In genomic region chr1:42888541-42889349, GRCm38 (mm10) we compare ENCODE assay signal across 12 mouse cellular contexts. TPM values are rescaled to one million over a fixed set of nuclear protein-coding genes. Genes with fewer than 3 reads are reported as not detected.
DNase-seq lines count a peak whose midpoint lies in the region; ATAC-seq and TF ChIP-seq lines count a peak whose summit lies in the region.
"Had no signal": no experiment of that assay in that cellular context is flagged by ENCODE, and none has a peak within 500 bp of the region (broad histone marks: within the 10 kb centered on the region; RNA-seq: fewer than 3 reads in every experiment).

No protein-coding gene starts in this region.

- H3K9ac ChIP-seq in forebrain, embryonic 14.5 days (ENCODE audit: low read length) = no peak overlapping the region
- H3K9ac ChIP-seq in midbrain, embryonic 16.5 days (ENCODE audit: low read depth, low read length) = no peak overlapping the region
- H3K9ac ChIP-seq: heart, embryonic 13.5 days; lung, embryonic 15.5 days had no signal

- intact Hi-C loops in left cerebral cortex, adult 2 months (cut with DNase I) = no loop called here

- peaks cover 11% of the 10 kb centered on the region for H3K4me1 ChIP-seq in forebrain, embryonic 14.5 days (ENCODE audit: control insufficient read depth, insufficient read depth, low read length)
- H3K4me1 ChIP-seq in midbrain, embryonic 16.5 days (ENCODE audit: control insufficient read depth, insufficient read depth, low read length) = peaks cover 18% of the 10 kb centered on the region
- H3K4me1 ChIP-seq: lung, embryonic 15.5 days had no signal

- DNase-seq in heart, adult 11 months = peak; percentile 81
- DNase-seq in heart, postnatal 4 days = no peak
- DNase-seq in brain, adult 2 months (ENCODE audit: low read depth, low spot score) = peak; percentile 23
- peak; percentile 61 for DNase-seq in forebrain, embryonic 14.5 days (ENCODE audit: low spot score)
- DNase-seq in natural killer cell, adult 2 months (ENCODE audit: low spot score in 2 of 2) = no peak
- no peak for DNase-seq in left cerebral cortex, adult 2 months (ENCODE audit: extremely low spot score in 1 of 2, low spot score in 2 of 2)
- DNase-seq: layer of hippocampus, adult 9-11 months had no signal

- peak; percentile 55; the same call in 1 of the 2 replicates for ATAC-seq in forebrain, embryonic 14.5 days
- ATAC-seq in midbrain, embryonic 16.5 days = peak; percentile 79
- no peak for ATAC-seq in megakaryocyte-erythroid progenitor cell, adult 5-6 weeks (replicated peaks; ENCODE audit: low FRiP score, low TSS enrichment, poor library complexity, severe bottlenecking)

- peak overlapping the region; percentile 74; the same call in 1 of the 2 replicates for H3K27ac ChIP-seq in forebrain, embryonic 14.5 days (ENCODE audit: low read depth, low read length)
- H3K27ac ChIP-seq in midbrain, embryonic 16.5 days (ENCODE audit: low read length) = peak overlapping the region; percentile 73
- no peak overlapping the region for H3K27ac ChIP-seq in left cerebral cortex, adult 2 months
- H3K27ac ChIP-seq: lung, embryonic 15.5 days had no signal

- TF ChIP-seq CTCF in left cerebral cortex, adult 2 months (IDR thresholded peaks at IDR 0.05) = no peak

- H3K9me3 ChIP-seq in forebrain, embryonic 14.5 days (replicated peaks; ENCODE audit: control insufficient read depth, low read length) = no peaks in the 10 kb centered on the region
- no peaks in the 10 kb centered on the region for H3K9me3 ChIP-seq in midbrain, embryonic 16.5 days (replicated peaks; ENCODE audit: control insufficient read depth, low read length, poor library complexity, severe bottlenecking)
- H3K9me3 ChIP-seq: heart, embryonic 13.5 days; lung, embryonic 15.5 days had no signal

- WGBS in forebrain, embryonic 14.5 days = 17% methylated on average over 22 of the region's 22 CpGs
- 11% methylated on average over 22 of the region's 22 CpGs for WGBS in midbrain, embryonic 16.5 days

- H3K4me3 ChIP-seq in forebrain, embryonic 14.5 days (ENCODE audit: low read depth, low read length) = no peak overlapping the region
- no peak overlapping the region for H3K4me3 ChIP-seq in midbrain, embryonic 16.5 days (ENCODE audit: low read depth, low read length)
- H3K4me3 ChIP-seq in left cerebral cortex, adult 2 months = no peak overlapping the region
- H3K4me3 ChIP-seq: heart, embryonic 13.5 days; lung, embryonic 15.5 days had no signal

- peaks cover 2% of the 10 kb centered on the region; the same call in 1 of the 2 replicates for H3K36me3 ChIP-seq in forebrain, embryonic 14.5 days (ENCODE audit: control insufficient read depth, insufficient read depth, low read length)
- H3K36me3 ChIP-seq in midbrain, embryonic 16.5 days (ENCODE audit: control insufficient read depth, insufficient read depth, low read length) = no peaks in the 10 kb centered on the region

- H3K27me3 ChIP-seq in forebrain, embryonic 14.5 days (replicated peaks; ENCODE audit: control insufficient read depth, insufficient read depth, low read length) = no peaks in the 10 kb centered on the region
- H3K27me3 ChIP-seq in midbrain, embryonic 16.5 days (ENCODE audit: control insufficient read depth, insufficient read depth, low read depth, low read length) = no peaks in the 10 kb centered on the region
- H3K27me3 ChIP-seq: CH12.LX; heart, embryonic 13.5 days; lung, embryonic 15.5 days had no signal

- peak overlapping the region; percentile 42 for H3K4me2 ChIP-seq in forebrain, embryonic 14.5 days (ENCODE audit: low read length)
- peak overlapping the region; percentile 36 for H3K4me2 ChIP-seq in midbrain, embryonic 16.5 days (ENCODE audit: low read length)
- H3K4me2 ChIP-seq: heart, embryonic 13.5 days; lung, embryonic 15.5 days had no signal

RNA-seq across cellular contexts. Expression of gene Mrps9, which starts 37.7 kb away (rescaled TPM):
- 10 to 100 TPM; 90.6 to 95.1 TPM for total RNA-seq in heart, postnatal 4 days (2021)
- polyA plus RNA-seq in forebrain, embryonic 14.5 days (2014; fragmentation: Nextera tagmentation; extraction: Ambion mirVana) = 45.4 and 48.0 TPM in 2 replicates
- polyA plus RNA-seq in midbrain, embryonic 16.5 days (2015; fragmentation: Nextera tagmentation; extraction: Ambion mirVana) = 27.5 and 31.8 TPM in 2 replicates
- 10 to 100 TPM; 42.0 to 42.3 TPM for total RNA-seq in left cerebral cortex, adult 2 months (2021)
- 92.2 and 100 TPM in 2 replicates for total RNA-seq in megakaryocyte-erythroid progenitor cell, adult 5-6 weeks (2014; fragmentation: Nextera tagmentation)
- total RNA-seq in megakaryocyte-erythroid progenitor cell, adult 5-6 weeks (2017) = 83.1 and 105 TPM in 2 replicates

Comparison
In these comparisons a context has a peak if more than half of its experiments do, and no peak if none do; other contexts are left out.
1. DNase-seq: peak in heart, adult 11 months (single experiment), brain, adult 2 months (single experiment) and forebrain, embryonic 14.5 days (single experiment); none in heart, postnatal 4 days (single experiment), natural killer cell, adult 2 months (0 of 2) and left cerebral cortex, adult 2 months (0 of 2).